Mouse (Mus musculus): ENCODE measurements around the gene Heatr5a.

The Heatr5a gene

DNA sequence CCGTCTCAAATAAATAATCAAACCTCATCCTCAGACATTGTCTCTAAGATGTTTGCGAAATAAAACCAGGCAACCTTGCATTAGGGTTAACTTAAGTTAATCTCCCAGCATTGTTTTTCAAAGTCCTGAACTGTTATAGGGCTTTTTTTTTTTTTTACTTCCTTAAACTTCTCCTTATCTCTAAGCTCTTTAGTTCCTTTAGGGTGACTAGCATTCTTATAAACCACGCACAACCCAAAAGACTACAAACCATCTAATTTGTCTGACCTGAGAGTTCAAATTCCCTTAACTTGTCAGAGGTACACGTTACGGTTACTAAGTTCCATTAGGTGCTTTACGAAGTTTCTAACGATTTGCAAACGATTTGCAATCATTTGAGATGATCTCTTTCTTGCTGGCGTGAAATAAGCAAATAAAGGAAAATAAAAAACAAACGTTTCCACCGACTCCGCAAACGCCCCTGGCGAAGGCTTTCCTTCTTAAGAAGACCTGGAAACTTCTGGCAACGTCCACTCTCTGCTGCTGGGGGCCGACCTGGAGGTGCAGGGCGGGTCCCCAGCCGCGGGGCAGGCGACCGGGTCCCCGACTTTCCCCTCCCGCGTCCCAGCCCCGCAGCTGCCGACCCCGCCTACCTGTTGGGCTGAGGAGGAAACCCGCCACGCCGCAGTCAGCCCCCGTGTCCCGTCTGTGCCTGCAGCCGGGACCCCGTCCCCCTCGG is 610 bp downstream of the Heatr5a start:
- no peak for DNase-seq

- DNase-seq, result no peak
These were observed 1.2 kb downstream of the Heatr5a start for GRCm38 (mm10) chr12:51969876-51970275.

DNA sequence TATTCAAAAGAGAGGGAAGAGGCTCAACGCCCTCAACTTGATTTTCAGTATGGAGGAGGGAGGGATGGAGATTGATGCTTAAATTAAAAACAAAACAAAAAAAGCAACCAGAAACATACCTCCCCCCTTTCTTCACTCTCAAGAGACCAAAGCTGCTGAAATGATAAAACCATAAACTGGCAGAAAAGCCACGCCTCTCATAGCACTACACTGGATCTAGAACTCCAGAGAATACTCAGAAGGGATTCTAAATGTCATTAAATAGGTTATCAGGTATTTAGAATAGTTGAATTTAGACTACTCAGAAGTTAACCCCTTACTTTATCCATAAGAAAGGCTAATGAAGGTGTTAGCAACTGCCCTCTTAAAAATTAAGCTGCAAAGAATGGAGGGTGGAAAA is 2.0 kb downstream of the Heatr5a start:
- DNase-seq, result no peak

DNA sequence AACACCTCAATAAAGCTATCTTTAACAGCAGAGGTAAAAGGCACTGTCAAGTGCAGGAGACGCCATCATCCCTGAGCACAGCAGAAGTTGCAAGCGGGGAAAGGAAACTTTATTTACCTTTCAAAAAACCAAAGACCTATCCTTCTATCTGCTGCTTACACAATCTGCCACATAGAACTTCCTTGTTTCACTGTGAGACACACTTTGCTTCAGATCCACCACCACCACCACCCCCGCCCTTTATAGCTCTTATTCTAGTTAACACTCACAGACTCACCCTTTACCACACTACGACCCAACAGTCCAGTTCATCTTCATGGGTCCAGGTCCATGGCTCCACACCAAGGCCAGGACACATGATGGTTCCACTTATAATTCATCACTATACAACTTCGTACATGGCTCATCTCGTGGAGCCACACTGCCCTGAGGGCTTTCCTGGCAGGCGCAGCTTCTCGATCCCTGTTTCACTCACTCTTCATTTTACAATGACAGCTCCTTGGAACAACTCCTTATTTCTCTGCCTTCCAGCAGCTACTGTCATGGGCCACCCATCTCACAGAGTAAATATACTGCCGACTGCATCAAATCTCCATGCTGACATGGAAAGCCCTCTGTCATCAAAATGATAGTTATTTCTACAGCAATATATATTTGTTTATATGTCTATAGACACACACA is 3.1 kb downstream of the Heatr5a start:
- no peak for DNase-seq

DNA sequence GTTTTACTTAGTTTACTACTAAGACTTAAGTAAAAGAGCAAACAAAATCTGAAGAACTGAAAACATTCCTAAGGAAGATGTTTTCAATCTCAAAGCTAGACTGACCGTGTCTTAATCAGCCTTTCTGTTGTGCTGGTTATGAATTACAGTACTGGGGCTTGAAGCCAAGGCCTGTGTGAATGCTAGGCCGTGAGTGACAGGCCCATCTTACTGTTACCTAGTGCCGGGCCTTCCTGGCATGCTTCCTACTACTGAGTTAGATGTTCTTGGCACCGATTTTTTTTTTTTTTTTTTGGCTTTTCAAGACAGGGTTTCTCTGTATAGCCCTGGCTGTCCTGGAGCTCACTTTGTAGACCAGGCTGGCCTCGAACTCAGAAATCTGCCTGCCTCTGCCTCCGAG is 13.5 kb downstream of the Heatr5a start:
- no peak for DNase-seq

- DNase-seq, result no peak
These were observed 18.8 kb downstream of the Heatr5a start for GRCm38 (mm10) chr12:51952309-51952708.

DNA sequence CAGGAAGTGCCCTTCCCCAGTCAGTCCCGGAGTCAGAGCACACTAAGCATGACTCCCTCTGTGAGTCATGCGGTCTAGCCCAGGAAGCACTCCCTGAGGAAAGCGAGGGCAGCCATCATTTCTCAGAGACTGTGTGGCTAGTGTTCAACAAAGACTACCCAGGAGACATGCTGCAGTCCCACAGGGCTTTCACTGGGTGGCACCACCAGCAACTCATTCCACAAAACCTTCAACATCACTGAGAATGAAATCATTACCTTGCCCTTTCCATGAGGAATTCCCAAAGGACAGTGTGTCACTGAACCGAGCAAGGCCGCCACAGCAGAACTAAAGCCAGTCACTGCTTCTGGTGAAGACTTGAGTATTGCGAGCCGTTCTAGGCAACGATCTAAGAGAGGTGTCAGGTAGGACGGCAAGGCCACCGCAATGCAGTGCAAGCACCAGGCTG is 23.6 kb downstream of the Heatr5a start:
- DNase-seq, result no peak

DNA sequence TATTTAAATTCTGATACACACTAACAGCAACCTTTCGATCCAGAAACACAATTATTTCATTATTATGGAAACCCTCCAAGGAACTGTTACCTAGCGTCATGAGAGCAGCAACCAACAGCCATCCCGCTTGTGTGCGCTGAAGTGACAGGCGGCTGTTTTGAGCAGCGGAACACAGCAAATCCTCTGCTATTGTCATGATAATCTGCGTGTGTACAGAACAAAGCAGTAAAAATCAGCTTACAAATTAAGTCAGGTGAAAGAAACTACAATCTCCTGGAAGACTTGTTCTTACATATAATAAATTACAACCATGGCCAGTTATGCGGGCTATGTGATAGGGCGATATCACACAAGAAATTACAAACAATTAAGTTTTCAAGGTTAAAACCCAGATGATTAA is 25.8 kb downstream of the Heatr5a start:
- no peak for DNase-seq

- no peak for DNase-seq
These were observed 31.3 kb downstream of the Heatr5a start for GRCm38 (mm10) chr12:51939848-51940247.

DNA sequence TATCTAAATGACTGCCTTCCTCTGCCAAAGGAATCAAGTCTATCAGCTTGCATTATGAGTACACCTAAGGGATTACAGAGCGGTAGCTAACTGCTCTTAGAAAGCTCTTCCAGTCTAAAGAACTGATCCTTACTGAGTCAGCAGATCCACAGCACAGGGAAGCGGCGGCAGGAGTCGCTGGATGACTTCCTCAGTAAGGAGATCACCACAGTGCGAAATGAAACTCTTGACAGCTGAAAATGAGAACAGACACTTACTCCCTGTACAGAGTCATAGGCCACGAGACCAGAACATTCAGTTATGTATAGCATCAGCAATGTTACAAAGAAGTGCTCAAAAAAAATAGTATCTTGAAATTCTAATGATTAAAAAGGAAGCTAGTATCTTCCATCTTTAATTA is 33.2 kb downstream of the Heatr5a start:
- DNase-seq, result no peak

- no peak for DNase-seq
These were observed 41.5 kb downstream of the Heatr5a start for GRCm38 (mm10) chr12:51929630-51930029.

DNA sequence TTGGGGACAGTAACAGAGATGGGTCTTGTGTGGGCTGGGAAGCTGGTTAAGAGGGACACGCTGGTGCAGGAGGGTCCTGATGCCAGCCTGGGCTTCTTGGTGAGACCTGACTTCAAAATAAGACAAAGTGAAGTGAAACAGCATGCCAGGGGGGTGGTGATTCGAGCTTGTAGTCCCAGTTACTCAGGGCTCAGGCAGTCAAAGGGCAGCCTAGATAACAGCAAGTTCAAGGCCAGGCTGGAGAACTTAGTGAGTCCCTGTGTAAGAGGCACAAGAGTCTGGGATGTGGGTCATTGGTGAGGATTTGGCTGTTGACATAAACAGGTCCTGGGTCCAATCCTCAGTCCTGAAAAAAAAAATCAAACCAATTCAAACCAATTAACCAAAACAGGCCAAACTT is 53.9 kb downstream of the Heatr5a start:
- DNase-seq, result no peak

DNA sequence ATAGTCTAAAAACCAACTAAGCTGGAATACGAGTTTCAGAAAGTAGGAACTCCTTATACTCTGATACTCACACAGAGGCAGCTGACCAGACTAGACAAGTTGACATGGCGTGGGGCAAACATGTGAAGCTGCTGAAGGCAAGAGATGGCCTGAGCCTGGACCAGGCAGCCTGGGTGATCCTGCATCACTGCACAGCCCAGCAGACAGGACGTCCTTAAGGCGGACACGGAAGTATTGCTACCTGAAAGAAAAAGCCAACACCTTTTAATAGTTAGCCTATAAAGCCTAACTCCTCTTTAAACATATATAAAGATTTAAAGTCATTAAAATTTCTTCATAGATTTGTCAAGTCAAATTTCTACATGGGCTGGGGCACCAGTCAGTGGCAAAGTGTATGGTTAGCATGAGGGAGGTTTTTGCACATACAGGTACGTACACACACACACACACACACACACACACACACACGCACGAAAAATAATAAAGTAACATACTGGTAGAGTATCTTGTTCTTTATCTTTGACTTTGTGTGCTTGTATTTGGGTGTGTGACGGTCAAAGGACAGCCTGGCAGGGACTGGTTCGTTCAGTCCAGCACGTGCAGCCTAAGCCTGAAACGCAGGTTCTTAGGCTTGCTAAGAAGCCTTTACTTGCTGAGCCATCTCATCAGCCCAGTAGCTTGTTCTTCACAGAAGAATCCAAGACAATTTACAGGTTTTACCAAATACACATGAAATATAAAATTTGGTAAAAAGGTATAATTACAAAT is 56.0 kb downstream of the Heatr5a start:
- DNase-seq, result no peak

GRCm38 (mm10) chr12:51909202-51909601 is 61.9 kb downstream of the Heatr5a start:
- no peak for DNase-seq

GRCm38 (mm10) chr12:51907543-51907942 is 63.6 kb downstream of the Heatr5a start:
- no peak for DNase-seq

DNA sequence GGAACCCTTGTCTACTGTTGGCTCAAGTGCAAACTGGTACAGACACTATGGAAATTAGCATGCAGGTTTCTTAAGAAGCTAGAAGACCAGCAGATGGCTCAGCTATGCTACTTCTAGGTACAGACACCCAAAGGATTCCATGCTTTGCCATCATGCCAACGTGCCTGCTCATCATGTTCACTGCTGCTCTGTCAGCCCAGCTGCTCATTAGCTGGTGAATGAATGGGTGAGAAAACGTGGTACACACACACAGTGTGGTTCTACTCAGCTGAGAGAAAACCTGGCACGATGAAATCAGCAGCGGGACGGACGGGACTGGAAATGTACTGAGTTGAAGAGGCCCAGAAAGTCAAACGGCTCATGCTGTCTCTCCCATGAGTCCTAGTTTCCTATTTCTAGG is 70.6 kb downstream of the Heatr5a start:
- no peak for DNase-seq

DNA sequence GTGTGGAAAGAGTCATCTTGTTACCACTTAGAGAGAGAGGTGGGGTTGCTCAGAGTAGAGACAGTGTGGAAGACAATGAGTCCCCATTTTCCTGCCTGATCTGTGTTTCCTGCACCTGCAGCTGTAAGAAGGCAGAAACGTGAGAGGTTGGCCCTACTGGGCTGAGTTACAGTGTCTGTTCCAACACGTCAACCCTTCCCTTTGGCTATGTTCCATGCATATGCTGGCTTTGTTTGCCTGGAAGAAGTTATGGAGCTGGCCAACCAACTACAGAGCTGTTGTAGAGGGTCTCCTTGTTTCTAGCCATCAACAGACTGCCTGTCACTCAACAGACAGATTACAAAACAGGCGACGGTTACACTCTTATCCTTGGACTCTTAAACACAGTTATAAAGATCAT is 74.2 kb downstream of the Heatr5a start:
- no peak for DNase-seq

- no peak for DNase-seq
These were observed 82.5 kb downstream of the Heatr5a start for GRCm38 (mm10) chr12:51888609-51889008.

DNA sequence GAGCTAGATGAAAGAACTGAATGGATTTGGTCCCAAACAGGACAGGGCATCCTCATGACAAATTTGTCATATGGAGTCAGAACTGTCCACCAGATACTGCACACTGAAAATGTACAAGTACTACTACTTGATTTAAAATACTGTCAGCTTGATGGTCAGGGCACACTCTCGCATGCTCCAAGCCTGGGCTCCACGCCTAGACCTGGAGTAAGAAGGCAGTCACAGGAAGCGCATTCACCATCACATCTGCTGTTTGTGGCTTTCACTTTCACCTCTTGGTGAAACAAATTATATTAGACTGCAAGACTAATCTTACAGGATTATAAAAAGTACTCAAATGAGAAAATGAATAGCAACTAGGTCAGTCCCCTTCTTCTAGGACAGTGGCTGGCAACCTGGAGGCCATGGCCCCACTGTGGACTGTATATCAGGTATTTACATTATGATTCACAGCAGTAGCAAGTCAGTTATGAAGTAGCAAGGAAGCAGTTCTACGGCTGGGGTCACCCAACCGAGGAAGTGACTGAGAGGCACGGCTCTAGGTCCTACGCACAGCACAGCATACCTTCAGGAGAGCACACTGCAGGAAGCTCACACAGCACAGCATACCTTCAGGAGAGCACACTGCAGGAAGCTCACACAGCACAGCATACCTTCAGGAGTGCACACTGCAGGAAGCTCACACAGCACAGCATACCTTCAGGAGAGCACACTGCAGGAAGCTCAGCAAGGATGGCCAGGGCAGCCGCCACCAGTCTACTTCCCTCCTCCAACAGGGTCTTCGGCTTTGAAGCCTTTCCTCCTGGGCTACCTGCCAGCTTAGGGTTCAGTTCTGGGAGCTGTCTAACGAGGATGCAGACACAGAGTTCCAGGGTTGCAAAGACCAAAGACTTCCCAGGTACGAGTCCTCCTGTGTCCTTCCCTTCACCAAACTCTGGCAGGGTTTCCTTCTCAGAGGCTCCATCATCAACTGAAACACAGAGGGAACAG is 83.5 kb downstream of the Heatr5a start:
- DNase-seq, result no peak

DNA sequence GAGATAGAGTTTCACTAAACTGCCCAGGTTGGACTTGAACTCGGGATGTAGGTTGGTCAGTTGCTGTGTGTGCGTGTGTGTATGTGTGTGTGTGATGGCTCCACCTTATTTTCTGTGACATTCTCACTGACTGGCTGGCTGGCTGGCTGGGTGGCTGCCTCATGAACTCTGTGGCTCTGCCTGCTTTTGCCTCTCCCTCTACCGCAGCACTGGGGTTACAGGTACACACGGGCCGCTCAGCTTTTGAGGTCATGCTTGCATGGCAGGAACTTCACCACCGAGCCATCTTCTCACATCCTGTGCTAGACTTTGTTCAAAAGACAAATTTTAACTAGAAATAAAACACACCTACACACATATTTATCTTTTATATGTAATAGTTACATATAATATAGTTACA is 84.8 kb downstream of the Heatr5a start:
- no peak for DNase-seq

DNA sequence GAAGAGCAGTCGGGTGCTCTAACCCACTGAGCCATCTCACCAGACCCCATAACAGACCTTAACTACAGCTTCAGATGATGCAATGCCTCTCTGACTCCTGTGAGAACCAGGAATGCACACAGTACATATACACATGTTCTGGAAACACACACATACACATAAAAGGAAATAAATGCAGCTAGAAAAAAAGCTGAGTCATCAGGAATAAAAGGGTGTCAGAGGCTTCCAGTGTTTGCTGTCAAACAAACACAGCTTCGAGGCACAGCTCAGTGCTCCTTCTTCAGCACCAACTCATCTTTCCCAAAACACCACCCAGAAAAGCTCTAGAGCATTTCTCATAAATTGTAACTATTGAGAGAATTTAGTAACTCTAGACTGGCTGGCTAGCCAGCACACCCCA is 86.3 kb downstream of the Heatr5a start:
- no peak for DNase-seq

- no peak for DNase-seq
These were observed 87.8 kb downstream of the Heatr5a start for GRCm38 (mm10) chr12:51883297-51883805.

All from right cerebral cortex, postnatal 4 days (tissue).